Mouse (Mus musculus) heart, adult 2 months (tissue): ENCODE measurements at regions not wholly inside any gene's neighbourhood (a gene's known extent, or its start where the extent isn't known, plus 50 kb on each side); places are given as distances from the start of the nearest gene placed in this dataset.

Source experiments
- DNase-seq, 2 experiments: peaks; one replicate each; pipeline ENCODE4 v3.0.0; 2021
- H3K27ac ChIP-seq: fragments of 200-600 bp; 2 replicates; pipeline ENCODE4 v1.8.1; 2022
- H3K27me3 ChIP-seq: fragments of 200-500 bp; 2 replicates; pipeline ENCODE4 v1.6.1; 2012; ENCODE audit warnings: mild to moderate bottlenecking, low read length, inconsistent platforms, mixed read lengths; ENCODE audit not compliant: control insufficient read depth, insufficient read depth
- H3K36me3 ChIP-seq: fragments of 200-500 bp; 2 replicates; pipeline ENCODE4 v1.6.1; 2012; ENCODE audit warnings: low read length, inconsistent platforms; ENCODE audit not compliant: control insufficient read depth, insufficient read depth
- H3K4me1 ChIP-seq: fragments of 200-500 bp; 2 replicates; pipeline ENCODE4 v1.6.1; 2011; ENCODE audit warnings: low read length; ENCODE audit not compliant: control insufficient read depth, insufficient read depth
- H3K4me3 ChIP-seq: fragments of 200-600 bp; 2 replicates; pipeline ENCODE4 v1.8.1; 2022
- H3K79me2 ChIP-seq: fragments of 200-500 bp; replicated peaks from 2 replicates; pipeline ENCODE4 v1.6.1; 2012; ENCODE audit warnings: mild to moderate bottlenecking, inconsistent platforms, low read length, moderate library complexity, mixed read lengths; ENCODE audit not compliant: control insufficient read depth, insufficient read depth
- H3K9ac ChIP-seq: fragments of 200-500 bp; 2 replicates; pipeline ENCODE4 v1.6.1; 2012; ENCODE audit warnings: low read depth, mild to moderate bottlenecking, control low read depth, inconsistent platforms, low read length, mixed read lengths
- CTCF ChIP-seq: fragments of 200-600 bp; IDR thresholded peaks from 2 replicates; pipeline ENCODE4 v1.8.1; 2022; ENCODE audit warnings: antibody characterized with exemption, mild to moderate bottlenecking, moderate library complexity
- EP300 ChIP-seq: fragments of 200-500 bp; IDR thresholded peaks from 2 replicates; pipeline ENCODE4 v1.6.1; 2011; ENCODE audit warnings: low read depth, low read length, control low read depth; ENCODE audit not compliant: insufficient read depth
- POLR2A ChIP-seq: fragments of 200-500 bp; IDR thresholded peaks from 2 replicates; pipeline ENCODE4 v1.6.1; 2011; ENCODE audit warnings: mild to moderate bottlenecking, low read depth, low read length, control low read depth; ENCODE audit not compliant: insufficient read depth
- WGBS: fragments of 180-500 bp; shearing (Covaris S2); methylation state at CpG from one replicate; pipeline ENCODE4 v1.1.7; 2018; 5-methylcytosine and 5-hydroxymethylcytosine counted together
- intact Hi-C: fragments of 180-260 bp; cut with DNase I; formaldehyde crosslinking; loops from one replicate; pipeline ENCODE4 v1.15.1; 2025

DNA sequence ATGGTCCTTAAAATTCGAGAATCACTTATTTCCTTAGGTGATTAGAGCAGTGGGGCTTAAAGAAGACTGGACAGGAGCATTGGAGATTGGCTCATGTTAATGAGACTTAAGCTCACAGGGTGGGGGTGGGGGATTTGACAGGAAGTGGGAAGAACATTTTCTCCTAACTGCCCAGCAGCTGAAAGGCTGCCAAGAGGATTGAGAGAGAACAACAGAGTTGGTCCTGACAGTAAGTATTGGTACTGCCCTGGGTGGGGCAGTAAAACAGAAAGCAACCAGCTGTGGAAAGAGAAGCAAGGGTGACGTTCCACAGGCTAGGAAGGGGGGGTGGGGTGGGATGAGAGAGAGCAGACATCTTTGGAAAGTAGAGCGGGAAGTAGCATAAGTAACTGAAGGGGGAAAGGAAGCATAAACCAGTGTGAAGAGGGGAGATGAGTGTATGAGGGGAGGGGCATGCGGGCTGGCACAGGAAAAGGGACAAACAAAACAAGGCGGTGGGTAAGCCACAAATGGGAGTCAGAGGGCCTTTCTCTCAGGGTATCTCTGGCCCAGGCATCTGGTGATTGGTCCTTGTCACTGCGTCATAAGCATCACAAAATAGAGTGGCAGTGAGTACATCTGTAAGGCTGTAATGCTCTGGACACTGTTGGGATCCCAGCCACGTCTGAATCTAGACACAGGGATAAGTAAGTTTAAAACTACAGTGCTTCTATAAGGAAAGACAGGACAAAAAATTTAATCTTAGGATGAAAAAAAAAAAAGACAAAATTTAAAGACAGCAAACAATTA lies 125.0 kb upstream of the Tnp1 start:
- Histone ChIP-seq H3K4me1 (no peaks in the 10 kb centered on the region; the same call in 1 of the 2 replicates), H3K27ac (no peak overlapping the region), H3K9ac (no peak overlapping the region), H3K27me3 (no peaks in the 10 kb centered on the region), H3K36me3 (no peaks in the 10 kb centered on the region), H3K4me3 (no peak overlapping the region), H3K79me2 (no peaks in the 10 kb centered on the region)
- intact Hi-C loops = loop anchor here (5.0 kb wide), 1 partner anchor 47 kb away; no protein-coding TSS in a partner anchor
- TF ChIP-seq CTCF (no peak), EP300 (no peak), POLR2A (no peak)
- 71% methylated on average over 7 of the region's 7 CpGs for WGBS
- DNase-seq = no peak

- Histone ChIP-seq H3K79me2 (no peaks in the 10 kb centered on the region), H3K36me3 (no peaks in the 10 kb centered on the region), H3K4me3 (no peak overlapping the region), H3K27me3 (no peaks in the 10 kb centered on the region), H3K27ac (no peak overlapping the region), H3K9ac (no peak overlapping the region), H3K4me1 (no peaks in the 10 kb centered on the region)
- DNase-seq = no peak
- 95% methylated on average over 4 of the region's 4 CpGs for WGBS
- TF ChIP-seq POLR2A = no peak
- no peak for TF ChIP-seq EP300
- TF ChIP-seq CTCF = no peak
- intact Hi-C loops = no loop called here
Measured at GRCm38 (mm10) chr1:73130215-73130861, 114.6 kb upstream of the Tnp1 start.

DNA sequence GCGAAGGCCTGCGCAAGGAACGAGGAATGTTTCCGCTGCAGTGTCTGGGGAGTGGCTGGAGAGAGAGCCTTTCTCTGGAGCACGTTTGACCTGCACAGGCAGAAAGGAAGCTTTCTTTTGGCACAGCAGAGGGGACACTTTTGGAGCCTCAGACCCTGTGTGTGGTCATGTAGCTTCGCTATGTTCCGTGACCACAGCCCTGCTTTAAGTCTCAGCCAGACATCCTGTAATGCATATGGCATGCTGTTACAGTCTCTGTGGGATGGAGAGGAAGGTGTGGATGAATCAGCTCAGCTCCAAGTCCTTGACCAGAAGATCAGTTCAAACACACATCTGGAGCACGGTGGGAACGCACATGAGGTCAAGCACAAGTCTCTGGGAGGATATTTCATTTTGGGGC lies 107.3 kb upstream of the Tnp1 start:
- TF ChIP-seq CTCF = no peak
- TF ChIP-seq EP300 = no peak
- TF ChIP-seq POLR2A = no peak
- H3K4me1 ChIP-seq = no peaks in the 10 kb centered on the region
- intact Hi-C loops = no loop called here
- 76% methylated on average over 9 of the region's 9 CpGs for WGBS
- no peaks in the 10 kb centered on the region for H3K79me2 ChIP-seq
- H3K9ac ChIP-seq = no peak overlapping the region
- no peak overlapping the region for H3K27ac ChIP-seq
- no peaks in the 10 kb centered on the region for H3K27me3 ChIP-seq
- no peaks in the 10 kb centered on the region for H3K36me3 ChIP-seq
- DNase-seq = no peak
- H3K4me3 ChIP-seq = no peak overlapping the region

GRCm38 (mm10) chr1:73118661-73119060 lies 103.0 kb upstream of the Tnp1 start:
- H3K9ac ChIP-seq = no peak overlapping the region
- TF ChIP-seq EP300 (no peak), CTCF (no peak), POLR2A (no peak)
- H3K27me3 ChIP-seq = no peaks in the 10 kb centered on the region
- no peak overlapping the region for H3K4me3 ChIP-seq
- WGBS = 61% methylated on average over 6 of the region's 6 CpGs
- H3K36me3 ChIP-seq = no peaks in the 10 kb centered on the region
- H3K27ac ChIP-seq = no peak overlapping the region
- no peaks in the 10 kb centered on the region for H3K4me1 ChIP-seq
- no peaks in the 10 kb centered on the region for H3K79me2 ChIP-seq
- no peak for DNase-seq
- intact Hi-C loops = no loop called here

GRCm38 (mm10) chr1:73116526-73116925 lies 100.8 kb upstream of the Tnp1 start:
- Histone ChIP-seq H3K27ac (no peak overlapping the region), H3K79me2 (no peaks in the 10 kb centered on the region), H3K36me3 (peaks cover 2% of the 10 kb centered on the region; the same call in 1 of the 2 replicates), H3K27me3 (no peaks in the 10 kb centered on the region), H3K4me3 (no peak overlapping the region), H3K9ac (no peak overlapping the region), H3K4me1 (peaks cover 6% of the 10 kb centered on the region)
- 43% methylated on average over 2 of the region's 2 CpGs for WGBS
- intact Hi-C loops = no loop called here
- no peak for DNase-seq
- TF ChIP-seq EP300 (no peak), CTCF (no peak), POLR2A (no peak)

GRCm38 (mm10) chr1:73115854-73116253 lies 100.1 kb upstream of the Tnp1 start:
- Histone ChIP-seq H3K79me2 (no peaks in the 10 kb centered on the region), H3K4me3 (no peak overlapping the region), H3K9ac (no peak overlapping the region), H3K27ac (no peak overlapping the region), H3K27me3 (no peaks in the 10 kb centered on the region), H3K4me1 (peaks cover 6% of the 10 kb centered on the region), H3K36me3 (peaks cover 2% of the 10 kb centered on the region; the same call in 1 of the 2 replicates)
- intact Hi-C loops = no loop called here
- no peak for TF ChIP-seq POLR2A
- TF ChIP-seq CTCF = no peak
- WGBS = 88% methylated on average over 5 of the region's 5 CpGs
- no peak for DNase-seq
